Mouse (Mus musculus): ENCODE results near the gene Fbf1. TPM values are rescaled to one million over a fixed set of nuclear protein-coding genes. Genes with fewer than 3 reads are reported as not detected.
A peak's percentile ranks its signal among the peaks of the same experiment; 100 is the strongest.

Gene Fbf1
- 36.4 and 38.3 TPM in 2 replicates for polyA plus RNA-seq (2015; fragmentation: Nextera tagmentation; extraction: Ambion mirVana)

DNA sequence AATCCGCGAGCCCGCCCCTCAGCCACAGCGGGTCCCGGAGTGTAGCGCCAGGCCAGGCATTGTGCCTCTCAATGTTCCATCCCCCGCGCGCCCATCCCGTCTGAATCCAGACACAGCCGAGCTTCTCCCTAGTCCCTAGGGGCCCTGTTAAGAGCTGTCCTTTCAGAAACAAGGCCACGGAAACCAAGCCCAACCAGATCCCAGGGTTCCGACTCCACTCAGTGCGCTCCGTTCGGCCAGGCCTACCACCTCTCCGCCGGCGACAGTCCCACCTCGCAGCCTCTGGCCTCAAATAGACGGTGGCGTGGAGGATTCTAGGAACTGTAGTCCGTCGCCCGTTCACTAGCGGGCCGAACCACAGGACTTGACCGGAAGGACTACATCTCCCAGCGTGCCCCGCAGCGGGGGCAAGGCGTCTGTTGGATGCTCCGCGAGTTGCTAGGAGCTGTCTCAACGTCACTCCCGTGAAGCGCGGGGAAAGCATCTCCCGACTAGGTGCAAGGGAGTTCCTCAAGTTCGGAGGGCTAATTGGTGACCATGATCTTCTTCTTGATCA, at the start of gene Fbf1:
Gene Fbf1, minus strand, starts transcription at position 283 of the 556 bp plus-strand sequence.
- H3K4me1 ChIP-seq: peaks cover 18% of the 10 kb centered on the region
- H3K9ac ChIP-seq: peak within 1 kb of the TSS; percentile 68
- H3K36me3 ChIP-seq: peaks cover 30% of the 10 kb centered on the region
- H3K27ac ChIP-seq: peak within 1 kb of the TSS; percentile 89
- ATAC-seq (ENCODE audit: insufficient number of reproducible peaks, low FRiP score, low TSS enrichment, low read depth): peak; percentile 93
- H3K4me2 ChIP-seq: peak within 1 kb of the TSS; percentile 67
- H3K9me3 ChIP-seq: no peaks in the 10 kb centered on the region
- peak within 1 kb of the TSS; percentile 70 for H3K4me3 ChIP-seq
- no peaks in the 10 kb centered on the region for H3K27me3 ChIP-seq
- WGBS: under 1% methylated on average over 40 of the region's 40 CpGs

GRCm38 (mm10) chr11:116216549-116216948, 48.6 kb upstream of the Fbf1 start:
- Histone ChIP-seq H3K4me3 (no peak overlapping the region), H3K9me3 (no peaks in the 10 kb centered on the region), H3K36me3 (0 out of 2 replicates have a peak, but pooled peaks cover 8% of the 10 kb centered on the region), H3K4me1 (peaks cover 27% of the 10 kb centered on the region), H3K27ac (no peak overlapping the region), H3K9ac (no peak overlapping the region), H3K4me2 (no peak overlapping the region), H3K27me3 (peaks cover 12% of the 10 kb centered on the region; the same call in 1 of the 2 replicates)
- no peak for ATAC-seq (ENCODE audit: insufficient number of reproducible peaks, low FRiP score, low TSS enrichment, low read depth)
- WGBS: 70% methylated on average over 11 of the region's 11 CpGs

DNA sequence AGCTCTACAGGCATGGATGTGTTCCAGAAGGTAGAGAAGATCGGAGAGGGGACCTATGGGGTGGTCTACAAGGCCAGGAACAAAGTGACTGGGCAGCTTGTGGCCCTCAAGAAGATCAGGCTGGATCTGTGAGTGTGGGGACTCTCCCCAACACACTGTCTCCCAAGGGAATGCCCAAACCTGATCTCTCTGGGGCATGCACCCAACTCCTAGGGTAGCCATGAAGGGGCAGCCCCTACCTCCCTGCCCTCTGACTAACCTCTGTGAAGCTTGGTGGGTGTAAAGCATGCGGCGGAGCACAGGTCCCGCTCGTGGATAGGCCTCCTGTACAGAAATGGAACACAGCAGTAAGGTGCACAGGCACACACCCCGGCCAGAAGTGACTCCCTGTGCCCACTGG, 48.0 kb upstream of the Fbf1 start:
- peaks cover 27% of the 10 kb centered on the region for H3K4me1 ChIP-seq
- H3K36me3 ChIP-seq: 0 out of 2 replicates have a peak, but pooled peaks cover 9% of the 10 kb centered on the region
- peaks cover 6% of the 10 kb centered on the region; the same call in 1 of the 2 replicates for H3K27me3 ChIP-seq
- 86% methylated on average over 6 of the region's 6 CpGs for WGBS
- ATAC-seq (ENCODE audit: insufficient number of reproducible peaks, low FRiP score, low TSS enrichment, low read depth): no peak
- no peak overlapping the region for H3K9ac ChIP-seq
- H3K4me3 ChIP-seq: no peak overlapping the region
- no peak overlapping the region for H3K4me2 ChIP-seq
- no peak overlapping the region for H3K27ac ChIP-seq
- no peaks in the 10 kb centered on the region for H3K9me3 ChIP-seq

- Histone ChIP-seq H3K27me3 (no peaks in the 10 kb centered on the region), H3K9me3 (no peaks in the 10 kb centered on the region), H3K4me1 (peaks cover 21% of the 10 kb centered on the region), H3K4me2 (no peak overlapping the region), H3K4me3 (no peak overlapping the region), H3K36me3 (0 out of 2 replicates have a peak, but pooled peaks cover 9% of the 10 kb centered on the region), H3K9ac (no peak overlapping the region), H3K27ac (no peak overlapping the region)
- WGBS: 76% methylated on average over 7 of the region's 7 CpGs
- ATAC-seq (ENCODE audit: insufficient number of reproducible peaks, low FRiP score, low TSS enrichment, low read depth): no peak
Observed at GRCm38 (mm10) chr11:116215181-116215580, 47.2 kb upstream of the Fbf1 start.

GRCm38 (mm10) chr11:116213877-116214510, 46.0 kb upstream of the Fbf1 start:
- Histone ChIP-seq H3K4me3 (no peak overlapping the region), H3K9ac (no peak overlapping the region), H3K27me3 (no peaks in the 10 kb centered on the region), H3K9me3 (no peaks in the 10 kb centered on the region), H3K36me3 (0 out of 2 replicates have a peak, but pooled peaks cover 9% of the 10 kb centered on the region), H3K27ac (no peak overlapping the region), H3K4me1 (peaks cover 9% of the 10 kb centered on the region), H3K4me2 (no peak overlapping the region)
- 86% methylated on average over 13 of the region's 13 CpGs for WGBS
- no peak for ATAC-seq (ENCODE audit: insufficient number of reproducible peaks, low FRiP score, low TSS enrichment, low read depth)

DNA sequence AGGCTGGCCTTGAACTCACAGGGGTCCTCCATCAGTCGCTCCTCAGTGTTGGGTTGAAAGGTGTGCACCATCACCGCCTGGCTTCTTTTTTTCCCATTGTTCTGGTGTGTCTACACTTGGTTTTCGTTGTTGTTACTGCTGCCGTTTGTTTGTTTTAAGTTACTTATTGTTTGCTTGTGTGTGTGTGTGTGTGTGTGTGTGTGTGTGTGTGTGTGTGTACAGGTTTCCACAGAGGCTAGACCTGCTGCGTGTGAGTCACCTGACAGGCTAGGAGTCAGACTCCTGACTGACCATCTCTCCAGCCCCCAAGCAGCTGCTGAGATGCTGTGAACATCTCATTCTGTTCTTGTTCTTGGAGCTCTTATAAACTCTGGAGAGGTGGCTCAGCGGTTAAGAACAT, 44.9 kb upstream of the Fbf1 start:
- 0 out of 2 replicates have a peak, but pooled peaks cover 12% of the 10 kb centered on the region for H3K36me3 ChIP-seq
- H3K4me3 ChIP-seq: no peak overlapping the region
- no peaks in the 10 kb centered on the region for H3K4me1 ChIP-seq
- H3K27ac ChIP-seq: no peak overlapping the region
- ATAC-seq (ENCODE audit: insufficient number of reproducible peaks, low FRiP score, low TSS enrichment, low read depth): no peak
- no peak overlapping the region for H3K4me2 ChIP-seq
- WGBS: 87% methylated on average over 6 of the region's 6 CpGs
- H3K27me3 ChIP-seq: no peaks in the 10 kb centered on the region
- H3K9ac ChIP-seq: no peak overlapping the region
- H3K9me3 ChIP-seq: no peaks in the 10 kb centered on the region

DNA sequence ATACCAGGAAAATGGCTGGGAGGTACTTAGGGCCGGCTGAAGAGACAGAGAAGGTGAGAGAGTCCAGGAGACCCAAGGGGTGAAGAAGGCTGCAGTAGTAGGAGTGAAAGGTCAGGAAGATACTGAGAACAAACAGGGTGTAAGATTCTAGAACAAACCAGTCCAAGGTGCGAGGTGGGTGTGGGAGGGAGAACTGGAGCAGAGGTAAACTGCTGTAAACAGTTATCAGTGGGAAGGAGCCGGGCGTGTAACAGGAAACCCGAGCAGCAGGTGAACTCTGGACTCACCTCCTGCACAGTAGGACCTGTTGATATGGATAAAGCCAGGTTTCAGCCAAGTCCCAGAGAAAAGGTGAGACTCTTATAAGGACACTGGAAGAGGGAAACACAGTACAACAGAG, 42.7 kb upstream of the Fbf1 start:
- H3K4me3 ChIP-seq: no peak overlapping the region
- H3K27ac ChIP-seq: no peak overlapping the region
- H3K4me1 ChIP-seq: no peaks in the 10 kb centered on the region
- H3K36me3 ChIP-seq: peaks cover 29% of the 10 kb centered on the region; the same call in 1 of the 2 replicates
- WGBS: 62% methylated on average over 5 of the region's 5 CpGs
- no peak for ATAC-seq (ENCODE audit: insufficient number of reproducible peaks, low FRiP score, low TSS enrichment, low read depth)
- no peak overlapping the region for H3K9ac ChIP-seq
- no peak overlapping the region for H3K4me2 ChIP-seq
- H3K27me3 ChIP-seq: no peaks in the 10 kb centered on the region
- 0 out of 2 replicates have a peak, but pooled peaks cover 3% of the 10 kb centered on the region for H3K9me3 ChIP-seq

GRCm38 (mm10) chr11:116209257-116209656, 41.3 kb upstream of the Fbf1 start:
- ATAC-seq (ENCODE audit: insufficient number of reproducible peaks, low FRiP score, low TSS enrichment, low read depth): no peak

DNA sequence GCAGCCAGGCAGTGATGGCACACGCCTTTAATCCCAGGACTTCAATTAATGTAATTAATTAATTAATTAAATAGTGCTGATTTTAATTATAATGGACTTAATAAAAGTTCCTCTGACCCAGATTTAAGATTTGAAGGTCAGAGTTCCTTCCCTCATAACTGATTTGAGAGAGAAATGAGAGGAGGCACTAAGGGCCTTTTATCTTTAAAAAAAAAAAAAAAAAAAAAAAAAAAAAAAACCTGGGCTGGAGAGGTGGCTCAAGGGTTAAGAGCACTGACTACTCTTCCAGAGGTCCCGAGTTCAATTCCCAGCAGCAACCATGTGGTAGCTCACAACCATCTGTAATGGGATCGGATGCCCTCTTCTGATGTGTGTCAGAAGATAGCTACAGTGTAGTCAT, 40.7 kb upstream of the Fbf1 start:
- no peak overlapping the region for H3K9ac ChIP-seq
- peaks cover 31% of the 10 kb centered on the region; the same call in 1 of the 2 replicates for H3K36me3 ChIP-seq
- 0 out of 2 replicates have a peak, but pooled peaks cover 3% of the 10 kb centered on the region for H3K9me3 ChIP-seq
- no peaks in the 10 kb centered on the region for H3K27me3 ChIP-seq
- H3K4me2 ChIP-seq: no peak overlapping the region
- no peak overlapping the region for H3K4me3 ChIP-seq
- WGBS: 80% methylated on average over 3 of the region's 3 CpGs
- H3K4me1 ChIP-seq: no peaks in the 10 kb centered on the region
- H3K27ac ChIP-seq: no peak overlapping the region
- ATAC-seq (ENCODE audit: insufficient number of reproducible peaks, low FRiP score, low TSS enrichment, low read depth): no peak

More at GRCm38 (mm10) chr11:116209257-116209656, 41.3 kb upstream of the Fbf1 start:
- H3K4me2 ChIP-seq: no peak overlapping the region
- no peak overlapping the region for H3K27ac ChIP-seq
- no peak overlapping the region for H3K9ac ChIP-seq
- 0 out of 2 replicates have a peak, but pooled peaks cover 3% of the 10 kb centered on the region for H3K9me3 ChIP-seq
- WGBS: 72% methylated on average over 8 of the region's 8 CpGs
- no peak overlapping the region for H3K4me3 ChIP-seq
- H3K36me3 ChIP-seq: peaks cover 31% of the 10 kb centered on the region; the same call in 1 of the 2 replicates
- no peaks in the 10 kb centered on the region for H3K4me1 ChIP-seq
- no peaks in the 10 kb centered on the region for H3K27me3 ChIP-seq

DNA sequence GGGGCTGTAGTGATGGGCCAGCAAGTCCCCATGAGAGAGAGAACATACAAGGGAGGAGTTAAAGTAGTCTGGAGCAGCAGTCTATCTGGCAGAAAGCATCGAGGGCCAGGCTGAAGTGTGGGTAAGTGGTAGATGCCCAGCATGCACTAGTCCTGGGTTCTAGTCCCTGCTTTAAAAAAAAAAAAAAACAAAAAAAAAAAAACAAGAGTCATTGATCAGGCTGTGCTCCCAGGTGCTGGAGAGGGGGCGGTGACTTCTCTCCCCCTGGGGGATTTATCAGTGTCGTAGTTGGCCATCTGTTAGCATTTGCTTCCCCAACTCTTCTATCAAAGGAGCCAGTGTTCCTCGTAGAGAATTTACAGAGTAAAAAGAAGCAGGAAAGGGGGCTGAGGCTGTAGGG, 38.7 kb upstream of the Fbf1 start:
- Histone ChIP-seq H3K4me2 (no peak overlapping the region), H3K36me3 (peaks cover 36% of the 10 kb centered on the region; the same call in 1 of the 2 replicates), H3K27ac (no peak overlapping the region), H3K4me1 (no peaks in the 10 kb centered on the region), H3K9me3 (0 out of 2 replicates have a peak, but pooled peaks cover 3% of the 10 kb centered on the region), H3K27me3 (no peaks in the 10 kb centered on the region), H3K9ac (no peak overlapping the region), H3K4me3 (no peak overlapping the region)
- WGBS: 70% methylated on average over 4 of the region's 4 CpGs
- ATAC-seq (ENCODE audit: insufficient number of reproducible peaks, low FRiP score, low TSS enrichment, low read depth): no peak

DNA sequence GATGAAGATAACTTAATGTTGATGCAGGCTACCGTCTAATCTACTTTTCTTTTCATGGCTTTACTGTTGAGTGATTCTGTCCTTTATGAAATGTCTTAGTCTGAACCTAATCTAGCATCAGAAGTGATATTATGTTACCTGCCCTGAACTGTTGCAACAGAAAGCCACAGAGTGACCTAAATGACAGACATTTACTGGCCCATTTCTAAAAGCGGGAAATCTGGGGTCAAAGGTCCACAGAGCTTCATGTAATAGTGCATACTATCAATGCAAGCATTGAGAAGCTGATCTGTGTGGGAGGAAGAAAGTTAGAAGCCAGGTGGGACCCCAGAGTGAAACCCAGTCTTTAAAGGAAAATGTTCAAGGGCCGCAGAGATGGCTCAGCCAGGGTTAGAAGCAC, 35.2 kb upstream of the Fbf1 start:
- Histone ChIP-seq H3K27me3 (no peaks in the 10 kb centered on the region), H3K4me3 (no peak overlapping the region), H3K27ac (no peak overlapping the region), H3K4me1 (peaks cover 4% of the 10 kb centered on the region; the same call in 1 of the 2 replicates), H3K9ac (no peak overlapping the region), H3K9me3 (0 out of 2 replicates have a peak, but pooled peaks cover 3% of the 10 kb centered on the region), H3K4me2 (no peak overlapping the region), H3K36me3 (peaks cover 33% of the 10 kb centered on the region; the same call in 1 of the 2 replicates)
- 92% methylated on average over 3 of the region's 3 CpGs for WGBS
- ATAC-seq (ENCODE audit: insufficient number of reproducible peaks, low FRiP score, low TSS enrichment, low read depth): no peak

DNA sequence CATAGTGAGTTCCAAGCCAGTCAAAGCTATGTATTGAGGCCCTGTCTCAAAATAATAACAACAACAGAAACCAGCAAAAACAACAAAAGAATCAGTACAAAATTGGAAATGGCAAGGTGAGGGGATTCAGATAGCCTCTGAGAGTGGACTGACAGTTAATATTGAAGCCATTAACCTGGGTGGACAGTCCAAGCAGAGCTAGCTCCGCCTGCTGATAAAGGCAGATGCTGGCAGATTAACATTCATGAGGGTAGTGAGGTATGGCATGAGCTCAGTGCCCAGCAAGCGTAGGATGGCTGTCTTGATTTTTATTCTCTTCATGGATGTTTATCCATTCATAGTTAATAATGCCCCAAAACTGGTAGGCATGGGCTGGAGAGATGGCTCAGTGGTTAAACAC, 33.2 kb upstream of the Fbf1 start:
- no peak for ATAC-seq (ENCODE audit: insufficient number of reproducible peaks, low FRiP score, low TSS enrichment, low read depth)
- 87% methylated on average over 2 of the region's 2 CpGs for WGBS
- Histone ChIP-seq H3K36me3 (peaks cover 26% of the 10 kb centered on the region), H3K9me3 (no peaks in the 10 kb centered on the region), H3K27ac (no peak overlapping the region), H3K4me1 (peaks cover 14% of the 10 kb centered on the region), H3K4me2 (no peak overlapping the region), H3K4me3 (no peak overlapping the region), H3K27me3 (no peaks in the 10 kb centered on the region), H3K9ac (no peak overlapping the region)

Measured in limb, embryonic 15.5 days (tissue).